Mouse (Mus musculus) heart, postnatal 0 days (tissue): ENCODE results near the gene Gm973.

ENCODE experiments used
- CTCF ChIP-seq: IDR thresholded peaks from 2 replicates; pipeline ENCODE4 v1.5.1; 2016; ENCODE audit warnings: antibody characterized with exemption, control low read depth, low read depth
- EP300 ChIP-seq: IDR thresholded peaks from 2 replicates; pipeline ENCODE4 v1.6.1; 2016; ENCODE audit warnings: antibody characterized with exemption, low read depth

DNA sequence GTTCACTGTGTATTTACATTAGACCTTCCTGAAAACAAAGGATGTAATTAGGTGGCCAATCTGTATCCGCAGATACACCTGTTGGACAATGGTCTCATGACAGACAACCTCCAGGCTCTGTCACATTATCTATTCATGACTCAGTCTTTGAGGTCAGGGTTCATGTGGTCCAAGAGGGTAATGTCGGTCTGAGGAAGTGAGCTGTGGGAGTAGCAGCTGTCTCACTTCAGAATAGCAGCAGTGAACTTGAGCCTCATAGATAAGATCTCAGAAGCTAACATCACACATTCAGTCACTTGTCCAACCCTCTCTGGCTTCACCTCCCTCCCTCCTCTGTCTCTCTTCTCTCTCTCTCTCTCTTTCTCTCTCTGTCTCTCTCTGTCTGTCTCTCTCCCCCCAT is 40.4 kb upstream of the Gm973 start:
- TF ChIP-seq CTCF (no peak), EP300 (no peak)
